Mouse (Mus musculus) kidney, adult 2 months (tissue): ENCODE results near the gene Gm15130.

ENCODE experiments used
- CTCF ChIP-seq: fragments of 200-500 bp; conservative IDR thresholded peaks from 2 replicates; pipeline ENCODE4 v1.5.1; 2011; ENCODE audit warnings: low read depth, mild to moderate bottlenecking, control low read depth, low read length, moderate library complexity, mixed read lengths; ENCODE audit not compliant: insufficient read depth, insufficient read length
- POLR2A ChIP-seq: fragments of 200-500 bp; IDR thresholded peaks from one replicate; pipeline ENCODE4 v1.6.1; 2011; ENCODE audit warnings: low read depth, low read length, control low read depth

GRCm38 (mm10) chr2:111152836-111153235, at the start of gene Gm15130:
- TF ChIP-seq POLR2A (no peak), CTCF (no peak)
